Mouse (Mus musculus): ENCODE results near the gene Rasal2. TPM values are rescaled to one million over a fixed set of nuclear protein-coding genes. Genes with fewer than 3 reads are reported as not detected.

Rasal2 gene
- total RNA-seq (2021) = 10 to 100 TPM; 83.8 to 89.4 TPM

DNA sequence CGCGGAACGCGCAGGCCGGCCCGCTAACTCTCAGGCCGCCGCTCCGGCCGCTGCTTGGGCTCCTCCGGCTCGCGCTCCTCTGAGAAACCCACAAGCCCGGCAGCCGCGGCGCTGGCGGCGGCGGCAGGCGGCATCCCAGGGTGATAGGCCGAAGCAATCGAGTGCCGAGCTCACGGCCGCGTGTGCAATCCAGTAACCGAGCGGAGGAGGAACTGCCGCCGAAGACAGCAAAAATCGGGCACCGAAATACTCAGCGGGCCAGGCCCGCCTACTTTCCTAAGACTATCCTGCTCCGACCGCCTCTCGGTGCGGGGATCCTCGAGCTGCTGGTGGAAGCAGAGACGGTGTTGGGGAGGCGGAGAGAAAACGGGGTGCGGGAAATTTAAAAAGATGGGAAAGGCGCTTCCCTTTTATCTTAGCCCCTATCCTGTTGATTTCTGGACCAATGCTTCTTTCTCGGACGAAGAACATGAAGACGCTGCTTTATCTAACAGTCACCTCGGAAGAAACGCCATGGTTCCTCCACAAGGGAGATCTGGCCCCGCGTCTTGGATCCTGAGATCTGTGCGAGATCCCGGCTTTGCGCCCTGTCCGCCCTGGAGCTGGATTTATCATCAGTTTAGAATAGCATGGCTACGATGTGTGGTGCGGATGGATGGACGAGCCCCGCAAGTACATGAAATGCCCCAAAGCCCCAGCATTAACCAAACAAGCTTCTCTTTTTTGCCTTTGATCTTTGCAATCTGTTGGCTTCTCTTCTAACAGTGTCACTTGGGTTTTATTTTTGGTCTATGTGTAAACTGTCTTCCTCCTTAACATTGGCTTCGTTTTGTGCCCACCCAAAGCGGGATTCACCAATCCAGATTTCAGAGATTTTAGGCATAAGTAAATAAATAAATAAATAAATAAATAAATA lies at the start of gene Rasal2:
Gene Rasal2, minus strand, starts transcription at position 142 of the 916 bp plus-strand sequence.
- intact Hi-C loops (cut with DNase I) = loop anchor here (1.0 to 5.0 kb wide), 3 partner anchors 32 to 125 kb away; no protein-coding TSS in a partner anchor
- peak; percentile 95 to 99 for DNase-seq (ENCODE audit: low spot score in 2 of 2)

DNA sequence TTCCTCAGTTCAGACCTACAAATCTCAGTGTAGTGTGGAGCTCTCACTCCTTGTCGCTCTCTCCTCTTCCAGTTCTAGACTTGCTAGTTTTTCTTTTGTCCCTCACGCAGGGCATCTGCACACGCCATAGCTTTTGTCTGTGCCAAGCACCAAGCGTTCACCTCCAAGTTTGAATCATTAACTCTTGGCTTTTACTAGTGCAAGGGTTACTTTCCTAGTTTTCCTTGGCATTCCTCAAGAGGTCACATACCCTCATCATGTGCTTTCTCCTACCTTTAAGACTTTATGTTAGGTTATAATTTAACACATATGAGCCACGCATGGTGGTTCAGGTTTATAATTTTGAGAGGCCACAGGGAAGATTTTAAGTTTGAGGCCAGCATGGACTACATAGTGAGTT lies 48.9 kb upstream of the Rasal2 start:
- no peak for DNase-seq (ENCODE audit: low spot score in 2 of 2)
- intact Hi-C loops (cut with DNase I) = no loop called here

DNA sequence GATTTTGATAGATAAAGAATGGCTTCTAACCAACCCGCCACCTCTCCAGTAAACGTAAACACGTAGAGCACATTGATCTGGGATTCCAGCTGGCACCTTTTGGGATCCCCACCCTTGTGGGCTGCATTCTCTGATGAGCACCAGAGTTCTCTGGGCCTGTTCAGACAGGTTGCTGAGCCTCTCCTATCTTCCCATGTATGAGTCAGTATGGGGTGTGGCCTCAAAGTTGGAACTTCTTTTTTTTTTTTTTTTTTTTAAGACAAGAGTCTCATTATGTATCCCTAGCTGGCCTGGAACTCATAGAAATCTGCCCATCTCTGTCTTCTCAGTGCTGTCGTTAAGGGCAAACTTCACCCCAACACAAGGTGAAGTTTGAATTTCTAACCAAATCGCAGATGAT lies 47.5 kb upstream of the Rasal2 start:
- intact Hi-C loops (cut with DNase I) = loop anchor here (10.0 kb wide), 1 partner anchor 375 kb away; no protein-coding TSS in a partner anchor
- DNase-seq (ENCODE audit: low spot score in 2 of 2) = no peak

DNA sequence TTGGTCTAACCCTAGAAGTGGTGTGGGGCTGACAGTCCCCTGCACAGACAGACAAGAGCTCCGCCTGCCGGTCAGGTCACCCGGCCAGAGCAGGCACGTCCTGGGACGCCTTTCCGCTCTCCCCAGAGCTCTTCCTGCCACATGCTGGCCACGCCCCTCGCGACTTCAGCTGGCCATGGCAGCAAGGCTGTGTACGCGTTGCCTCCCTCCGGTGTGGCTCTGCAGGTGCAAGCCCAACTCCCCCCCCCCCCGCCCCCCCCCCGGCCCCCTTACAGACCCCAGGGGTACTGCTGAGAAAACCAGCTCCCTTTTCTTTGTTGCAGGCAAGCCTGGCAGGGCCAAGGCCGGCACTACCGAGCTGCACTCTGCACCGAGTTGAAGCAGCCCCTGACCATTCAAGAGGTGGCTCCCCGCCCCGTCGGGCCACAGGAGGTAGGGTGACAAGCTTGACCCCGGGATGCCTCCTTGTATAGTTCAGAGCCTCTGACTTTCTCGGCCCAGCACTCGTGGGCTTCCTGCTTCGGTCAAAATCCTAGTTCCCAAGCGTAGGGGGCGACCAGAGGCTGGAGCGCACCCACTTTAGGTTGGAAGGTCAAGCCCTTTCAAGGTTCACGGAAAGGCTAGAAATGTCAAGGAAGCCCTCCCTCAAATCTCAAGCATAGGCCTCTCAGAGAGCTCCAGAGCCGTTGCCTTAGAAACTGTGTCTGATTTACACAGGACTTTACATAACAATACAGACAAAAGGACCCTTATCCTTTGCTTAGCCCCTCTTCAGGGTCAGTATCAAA lies 46.2 kb upstream of the Rasal2 start, which contains the start of gene Cryzl2:
Gene Cryzl2, plus strand, starts transcription at position 157 of the 788 bp plus-strand sequence.
- no peak for DNase-seq (ENCODE audit: low spot score in 2 of 2)
- intact Hi-C loops (cut with DNase I) = loop anchor here (10.0 kb wide), 1 partner anchor 374 kb away; no protein-coding TSS in a partner anchor

DNA sequence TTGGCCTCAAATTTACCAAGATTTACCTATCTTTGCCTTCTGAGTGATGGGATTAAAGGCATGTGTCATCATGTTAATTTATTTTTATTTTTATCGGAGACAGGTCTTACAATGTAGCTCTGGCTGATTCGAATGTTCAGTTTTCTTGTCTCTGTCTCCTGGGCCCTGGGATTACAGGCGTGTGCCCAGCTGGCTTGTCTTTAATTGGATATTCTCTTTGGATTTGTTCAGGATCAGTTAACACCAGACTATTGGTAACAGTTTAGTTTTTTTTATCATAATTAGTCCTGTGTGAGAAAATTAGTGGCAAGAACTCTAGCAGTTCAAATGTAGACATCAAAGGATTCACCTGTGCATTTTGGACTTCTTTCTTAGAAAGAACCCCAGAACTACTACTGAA lies 45.4 kb upstream of the Rasal2 start:
- intact Hi-C loops (cut with DNase I) = loop anchor here (10.0 kb wide), 1 partner anchor 373 kb away; no protein-coding TSS in a partner anchor

DNA sequence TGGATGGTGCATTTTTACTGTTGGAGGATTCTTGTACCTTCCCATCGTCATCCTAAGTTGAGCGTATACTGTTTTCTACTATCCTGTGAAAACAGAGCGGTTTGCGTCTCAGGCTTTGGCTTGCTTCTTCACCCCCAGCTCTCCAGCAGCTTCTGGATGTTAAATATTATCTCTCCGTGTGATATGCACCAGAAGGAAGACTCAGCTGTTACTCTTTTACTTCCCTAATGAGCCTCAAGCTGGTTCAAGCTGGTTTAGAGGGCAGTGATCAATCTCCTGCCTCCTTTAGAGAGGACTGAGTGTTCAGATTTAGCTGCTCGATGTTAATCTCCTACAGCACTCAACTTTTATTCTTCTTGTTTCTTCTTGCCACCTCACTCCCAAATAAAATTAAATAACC lies 42.5 kb upstream of the Rasal2 start:
- intact Hi-C loops (cut with DNase I) = loop anchor here (10.0 kb wide), 1 partner anchor 370 kb away; no protein-coding TSS in a partner anchor

More for the DNA sequence above, 45.4 kb upstream of the Rasal2 start:
- DNase-seq (ENCODE audit: low spot score in 2 of 2) = no peak

DNA sequence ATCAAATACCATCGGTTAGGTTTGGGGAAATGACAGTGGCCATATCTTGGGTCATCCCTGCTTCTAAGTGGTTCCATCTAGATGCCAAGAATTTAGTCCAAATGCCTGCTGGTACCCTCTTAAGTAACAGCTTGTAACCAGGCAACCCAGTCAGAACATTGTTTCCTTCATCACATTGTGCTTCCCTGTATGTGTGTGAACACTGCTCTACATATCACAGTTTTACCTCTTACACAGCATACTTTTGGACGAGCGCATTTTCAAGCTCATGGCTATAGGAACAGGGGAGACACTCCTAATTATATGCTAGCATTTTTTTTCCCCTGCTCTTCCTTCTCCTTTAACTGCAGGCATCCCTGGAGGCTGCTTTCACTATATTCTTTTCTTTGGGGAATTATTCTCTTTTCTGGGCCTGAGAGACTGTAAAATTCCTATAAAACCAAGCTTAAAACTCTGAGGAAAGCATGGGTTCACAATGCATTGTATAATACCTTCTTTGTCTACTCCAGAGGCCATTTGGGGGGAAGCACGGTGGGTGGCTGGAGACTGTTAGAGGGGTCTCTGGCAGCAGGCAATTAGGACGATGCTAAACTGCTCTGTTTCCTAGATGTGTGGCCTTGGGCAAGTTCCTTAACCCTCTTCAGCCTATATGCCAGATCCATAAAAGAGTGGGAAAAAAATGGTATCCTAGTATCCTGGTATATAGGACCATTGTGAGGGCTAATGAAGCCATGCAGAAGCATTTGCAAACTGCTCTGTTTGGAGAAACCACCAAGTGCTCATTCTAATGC lies 40.6 kb upstream of the Rasal2 start:
- intact Hi-C loops (cut with DNase I) = loop anchor here (10.0 kb wide), 1 partner anchor 368 kb away; no protein-coding TSS in a partner anchor
- DNase-seq (ENCODE audit: low spot score in 2 of 2) = no peak

More for the DNA sequence above, 42.5 kb upstream of the Rasal2 start:
- no peak for DNase-seq (ENCODE audit: low spot score in 2 of 2)

DNA sequence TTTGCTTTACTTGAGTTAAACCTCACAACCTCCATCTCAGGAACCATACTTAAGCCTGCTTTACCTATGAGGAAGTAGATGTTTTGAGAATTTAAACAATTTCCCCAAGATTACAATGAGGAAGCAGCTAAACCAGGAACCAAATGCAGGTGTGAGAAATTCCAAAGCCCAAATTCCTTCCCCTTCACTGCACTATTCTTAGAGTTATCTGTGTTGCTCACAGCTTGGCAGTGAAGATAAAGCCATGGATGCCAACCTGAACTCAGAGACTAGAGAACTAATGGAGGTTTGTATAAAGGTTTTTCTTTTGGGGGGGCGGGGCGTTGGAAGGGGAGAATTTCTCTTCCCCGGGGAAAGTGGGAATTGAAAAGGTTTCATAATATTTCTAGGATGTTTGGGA lies 39.9 kb upstream of the Rasal2 start:
- no peak for DNase-seq (ENCODE audit: low spot score in 2 of 2)
- intact Hi-C loops (cut with DNase I) = loop anchor here (10.0 kb wide), 1 partner anchor 367 kb away; no protein-coding TSS in a partner anchor

DNA sequence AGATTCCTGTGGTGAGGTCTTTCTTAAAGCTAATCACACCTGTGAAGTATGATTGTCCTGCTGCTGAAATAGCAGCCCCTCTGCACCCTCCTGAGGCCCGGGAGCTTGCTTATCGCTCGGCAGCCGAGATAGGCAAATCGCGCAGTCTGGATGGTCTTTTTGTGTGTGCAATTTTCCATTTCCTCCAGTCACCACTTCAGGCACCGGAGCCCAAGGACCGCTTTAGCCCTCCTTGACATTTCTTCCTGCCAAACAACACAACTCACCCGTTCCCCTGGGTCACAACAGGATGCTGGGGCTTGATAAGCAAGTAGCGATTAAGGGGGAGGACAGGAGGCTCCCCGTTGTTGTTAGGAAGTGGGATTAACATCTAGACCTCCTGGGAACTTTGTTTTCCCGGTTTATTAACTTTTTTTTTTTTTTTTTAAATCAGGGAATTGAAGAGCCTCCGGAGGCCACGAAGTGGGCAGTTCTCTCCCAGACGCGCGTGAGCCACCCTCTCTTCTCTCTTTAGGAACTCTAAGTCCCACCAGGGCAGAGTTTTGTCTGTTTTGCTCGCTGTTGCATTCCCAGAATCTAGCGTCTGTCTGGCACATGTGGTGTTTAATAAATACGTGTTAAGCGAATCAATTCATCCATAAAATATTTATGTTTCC lies 37.7 kb upstream of the Rasal2 start:
- DNase-seq (ENCODE audit: low spot score in 2 of 2) = no peak
- intact Hi-C loops (cut with DNase I) = loop anchor here (5.0 to 10.0 kb wide), 3 partner anchors 153 to 365 kb away; no protein-coding TSS in a partner anchor

DNA sequence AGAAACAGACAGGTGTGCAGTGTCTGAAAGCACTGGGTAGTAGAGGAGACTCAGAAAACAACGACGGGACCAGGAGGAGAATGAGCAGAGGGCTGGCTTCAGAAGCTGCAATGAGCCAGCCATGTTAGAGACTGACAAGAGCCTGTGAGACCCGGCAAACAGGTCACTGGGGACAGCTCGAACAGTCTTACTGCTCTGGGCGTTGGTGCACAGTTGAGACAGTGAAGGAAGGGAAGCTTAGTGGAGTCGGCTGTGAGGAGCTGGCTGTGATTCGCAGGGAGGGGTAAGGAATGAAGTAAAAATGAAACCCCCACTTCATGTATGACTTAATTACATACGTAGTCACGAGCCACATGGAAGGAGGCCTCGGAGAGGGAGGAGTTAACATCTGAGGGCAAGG lies 37.1 kb upstream of the Rasal2 start:
- DNase-seq (ENCODE audit: low spot score in 2 of 2) = no peak
- intact Hi-C loops (cut with DNase I) = loop anchor here (5.0 to 10.0 kb wide), 2 partner anchors 152 to 285 kb away; no protein-coding TSS in a partner anchor

DNA sequence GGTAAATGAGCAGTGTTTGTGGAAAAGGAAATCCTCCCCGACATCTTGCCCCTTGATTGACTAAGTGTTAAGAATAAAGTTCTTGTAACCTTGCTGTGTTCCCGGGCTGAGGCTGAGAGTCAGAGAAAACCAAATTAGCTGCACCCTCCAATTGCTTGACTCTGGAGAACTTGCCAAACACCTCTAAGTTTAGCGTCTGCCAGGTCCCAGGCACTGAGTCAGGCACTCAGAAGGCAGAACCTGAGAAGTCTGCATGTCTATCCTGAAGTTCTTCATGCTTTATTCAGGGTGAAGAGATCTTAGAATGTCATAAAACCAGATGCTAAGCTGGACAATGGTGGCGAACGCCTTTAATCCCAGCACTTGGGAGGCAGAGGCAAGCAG lies 36.4 kb upstream of the Rasal2 start:
- intact Hi-C loops (cut with DNase I) = loop anchor here (5.0 to 10.0 kb wide), 2 partner anchors 151 to 284 kb away; no protein-coding TSS in a partner anchor
- DNase-seq (ENCODE audit: low spot score in 2 of 2) = no peak

DNA sequence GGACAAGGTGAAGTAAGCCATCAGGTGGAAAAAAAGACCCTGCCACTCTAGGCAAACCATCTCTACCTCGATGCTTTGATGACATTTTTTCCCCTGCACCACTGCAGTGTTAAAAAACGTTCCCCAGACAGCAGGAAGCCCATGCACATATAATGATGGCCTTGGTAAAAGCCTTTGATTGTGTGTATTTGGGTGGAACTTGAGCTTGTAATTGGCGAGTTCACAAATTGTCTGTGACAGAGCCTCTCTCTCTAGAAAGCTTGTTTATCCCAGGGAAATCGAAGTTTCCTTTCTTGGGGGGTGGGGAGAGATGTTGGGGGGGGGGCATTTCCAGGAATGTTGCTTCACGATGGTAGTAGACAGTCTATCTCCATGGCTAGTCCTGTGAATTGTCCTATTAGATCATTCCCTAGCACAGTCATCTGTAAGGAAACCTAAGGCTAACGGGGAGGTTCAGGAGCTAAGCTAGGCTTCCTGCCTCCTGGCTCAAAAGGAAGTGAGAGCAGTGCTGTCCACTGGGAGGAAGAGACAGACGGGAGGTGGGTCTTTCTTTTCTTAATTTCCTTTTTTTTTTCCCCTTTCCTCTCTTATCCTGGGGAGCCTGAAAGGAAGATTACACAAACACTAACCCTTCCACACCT lies 35.9 kb upstream of the Rasal2 start:
- no peak for DNase-seq (ENCODE audit: low spot score in 2 of 2)
- intact Hi-C loops (cut with DNase I) = loop anchor here (5.0 to 10.0 kb wide), 2 partner anchors 151 to 283 kb away; no protein-coding TSS in a partner anchor

DNA sequence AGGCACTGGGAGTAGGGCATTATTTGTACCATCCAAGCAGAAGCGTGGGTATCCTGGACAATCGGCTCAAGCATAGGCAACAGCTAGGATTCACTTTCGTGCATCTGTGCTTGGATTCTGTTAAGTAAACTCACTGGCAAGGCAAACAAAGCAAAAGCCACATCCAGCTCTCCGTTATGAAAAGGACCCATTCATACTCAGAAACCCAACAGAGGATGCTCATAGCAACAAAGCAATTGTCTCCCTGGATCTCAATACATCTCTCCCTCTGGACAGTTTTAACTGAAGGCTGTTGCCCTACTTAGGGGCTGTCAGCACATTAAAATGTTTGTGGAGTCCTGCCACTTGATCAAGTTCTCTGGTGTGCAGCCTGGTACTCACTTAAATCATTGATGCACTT lies 34.7 kb upstream of the Rasal2 start:
- intact Hi-C loops (cut with DNase I) = loop anchor here (5.0 to 10.0 kb wide), 2 partner anchors 150 to 282 kb away; no protein-coding TSS in a partner anchor
- DNase-seq (ENCODE audit: low spot score in 2 of 2) = no peak

DNA sequence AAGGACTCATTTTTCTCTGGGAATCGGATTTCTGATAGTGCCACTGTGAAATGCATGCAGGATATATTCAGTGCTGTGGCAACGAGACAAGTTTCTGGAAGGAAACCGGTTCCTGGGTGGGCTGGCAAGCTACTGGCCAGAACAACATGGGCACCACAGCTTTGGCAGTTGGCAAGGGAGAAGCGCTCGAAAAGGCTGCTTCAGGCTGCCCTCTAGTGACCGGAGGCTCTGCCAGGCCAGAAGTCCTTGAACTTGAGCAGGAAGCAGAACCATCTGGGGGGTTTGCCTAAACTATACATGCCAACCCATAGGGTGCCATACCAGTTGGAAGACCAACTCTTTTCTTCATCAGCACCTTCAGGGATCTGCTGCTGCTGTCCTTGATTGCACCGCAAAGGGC lies 33.9 kb upstream of the Rasal2 start:
- intact Hi-C loops (cut with DNase I) = loop anchor here (5.0 to 10.0 kb wide), 2 partner anchors 149 to 282 kb away; no protein-coding TSS in a partner anchor
- DNase-seq (ENCODE audit: low spot score in 2 of 2) = peak; percentile 72 to 81

DNA sequence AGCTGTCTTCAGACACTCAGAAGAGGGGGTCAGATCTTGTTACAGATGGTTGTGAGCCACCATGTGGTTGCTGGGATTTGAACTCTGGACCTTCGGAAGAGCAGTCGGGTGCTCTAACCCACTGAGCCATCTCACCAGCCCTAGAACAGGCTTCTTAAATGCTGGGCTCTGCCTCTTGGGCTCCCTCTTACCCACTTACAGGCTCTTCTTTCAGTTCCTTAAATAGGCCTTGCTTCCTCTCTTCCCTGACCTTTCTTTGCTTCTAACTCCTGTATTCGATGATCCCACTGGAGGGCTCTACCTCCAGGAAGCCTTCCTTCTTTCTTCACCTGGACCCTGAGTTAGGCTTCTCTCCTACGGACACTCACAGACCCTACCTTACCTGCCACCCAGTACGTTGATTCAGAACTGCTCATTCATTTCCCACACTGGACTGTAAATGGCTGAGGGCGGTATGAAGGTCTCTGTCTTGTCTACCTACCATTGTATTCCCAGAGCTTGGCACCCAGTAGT lies 33.1 kb upstream of the Rasal2 start:
- no peak for DNase-seq (ENCODE audit: low spot score in 2 of 2)
- intact Hi-C loops (cut with DNase I) = loop anchor here (2.0 to 10.0 kb wide), 4 partner anchors 25 to 281 kb away; no protein-coding TSS in a partner anchor

DNA sequence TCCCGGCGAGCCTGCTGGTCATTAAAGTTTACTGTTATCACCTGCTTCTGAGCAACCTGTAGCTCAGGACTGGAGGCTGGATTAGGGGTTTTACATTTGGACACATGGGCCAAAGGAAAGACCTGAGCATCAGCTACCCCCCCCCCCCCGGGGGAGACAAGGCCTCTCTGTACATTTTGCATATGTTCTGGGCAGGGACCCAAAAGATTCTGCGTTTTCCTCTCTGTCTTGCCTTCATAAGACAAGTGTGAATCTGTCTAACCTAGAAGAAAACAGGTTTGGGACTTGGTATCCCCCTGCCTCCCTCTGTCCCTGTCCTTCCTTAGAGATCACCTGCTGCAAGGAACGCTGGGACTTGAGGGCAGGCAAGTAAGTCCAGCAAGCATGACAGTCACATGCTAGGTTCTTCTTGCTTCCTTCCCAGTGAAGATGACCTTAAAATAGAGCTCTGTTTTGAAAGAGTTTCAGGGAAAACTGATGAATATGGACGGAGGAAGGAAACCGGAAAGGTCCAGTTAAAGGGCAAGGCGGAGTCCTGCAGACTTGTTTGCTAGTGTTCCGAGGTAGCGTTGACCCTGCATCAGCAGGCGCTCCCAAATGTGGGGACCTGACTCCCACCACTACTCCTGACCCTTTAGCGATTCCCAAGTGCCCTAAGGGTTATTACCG lies 32.4 kb upstream of the Rasal2 start:
- intact Hi-C loops (cut with DNase I) = loop anchor here (1.0 to 10.0 kb wide), 6 partner anchors 26 to 280 kb away; partner anchors contain the start of gene Rasal2
- DNase-seq (ENCODE audit: low spot score in 2 of 2) = peak in 1 of 2 experiments; percentile 57

Measured in left cerebral cortex, postnatal 25 days (tissue).